Mouse (Mus musculus) liver, postnatal 0 days (tissue): ENCODE data around the gene Kdelr1. TPM values are rescaled to one million over a fixed set of nuclear protein-coding genes. Genes with fewer than 3 reads are reported as not detected.
A peak's percentile ranks its signal among the peaks of the same experiment; 100 is the strongest.

ENCODE experiments used
- ATAC-seq: fragments of 200-750 bp; cut with Nextera tagmentation; 2 replicates; pipeline ENCODE4 v1.8.0; 2017; ENCODE audit warnings: mild to moderate bottlenecking, moderate library complexity
- DNase-seq: peaks from one replicate; pipeline ENCODE4 v3.0.0-alpha.2; 2016
- H3K27ac ChIP-seq: fragments of 300-500 bp; sonication (generic); 2 replicates; pipeline ENCODE4 v1.5.1; 2014; ENCODE audit warnings: antibody characterized with exemption, moderate library complexity, mild to moderate bottlenecking, low read depth
- H3K27me3 ChIP-seq: fragments of 300-500 bp; sonication (generic); 2 replicates; pipeline ENCODE4 v1.6.1; 2014; ENCODE audit warnings: low read length, control low read depth, mixed read lengths; ENCODE audit not compliant: insufficient read depth
- H3K36me3 ChIP-seq: fragments of 300-500 bp; sonication (generic); replicated peaks from 2 replicates; pipeline ENCODE4 v1.6.1; 2014; ENCODE audit warnings: mild to moderate bottlenecking, control low read depth, low read length, moderate library complexity, mixed read lengths; ENCODE audit not compliant: insufficient read depth
- H3K4me1 ChIP-seq: fragments of 300-500 bp; sonication (generic); 2 replicates; pipeline ENCODE4 v1.6.1; 2014; ENCODE audit warnings: antibody characterized with exemption, mild to moderate bottlenecking, control low read depth; ENCODE audit not compliant: insufficient read depth
- H3K4me2 ChIP-seq: fragments of 300-500 bp; sonication (generic); 2 replicates; pipeline ENCODE4 v1.6.1; 2014; ENCODE audit warnings: low read depth, mild to moderate bottlenecking, low read length, moderate library complexity, mixed read lengths
- H3K4me3 ChIP-seq: fragments of 300-500 bp; sonication (generic); 2 replicates; pipeline ENCODE4 v1.5.1; 2014; ENCODE audit warnings: low read depth, low read length
- H3K9ac ChIP-seq: fragments of 300-500 bp; sonication (generic); replicated peaks from 2 replicates; pipeline ENCODE4 v1.6.1; 2014; ENCODE audit warnings: mild to moderate bottlenecking, moderate library complexity
- H3K9me3 ChIP-seq: fragments of 300-500 bp; sonication (generic); 2 replicates; pipeline ENCODE4 v1.6.1; 2016; ENCODE audit warnings: mild to moderate bottlenecking, control low read depth, low read length, mixed read lengths
- CTCF ChIP-seq: sonication (generic); IDR thresholded peaks from 2 replicates; pipeline ENCODE4 v1.5.1; 2016; ENCODE audit warnings: antibody characterized with exemption, low read depth
- EP300 ChIP-seq: IDR thresholded peaks from 2 replicates; pipeline ENCODE4 v1.6.1; 2016; ENCODE audit warnings: antibody characterized with exemption, low read depth, mild to moderate bottlenecking
- WGBS: fragments of 180-500 bp; shearing (Covaris S2); extraction: QIAGEN DNeasy Blood & Tissue Kit; methylation state at CpG from one replicate; pipeline ENCODE4 v1.1.7; 2014; ENCODE audit not compliant: insufficient replicate concordance; 5-methylcytosine and 5-hydroxymethylcytosine counted together
- polyA plus RNA-seq: library from polyadenylated mRNA; unstranded; fragments of >200 nt; fragmentation: Nextera tagmentation; extraction: Ambion mirVana; gene quantifications from 2 replicates; pipeline ENCODE4 v1.2.1, GENCODE M21; 2015

The Kdelr1 gene
- polyA plus RNA-seq, 1 experiment from 2014 or later: 33.9 TPM

DNA sequence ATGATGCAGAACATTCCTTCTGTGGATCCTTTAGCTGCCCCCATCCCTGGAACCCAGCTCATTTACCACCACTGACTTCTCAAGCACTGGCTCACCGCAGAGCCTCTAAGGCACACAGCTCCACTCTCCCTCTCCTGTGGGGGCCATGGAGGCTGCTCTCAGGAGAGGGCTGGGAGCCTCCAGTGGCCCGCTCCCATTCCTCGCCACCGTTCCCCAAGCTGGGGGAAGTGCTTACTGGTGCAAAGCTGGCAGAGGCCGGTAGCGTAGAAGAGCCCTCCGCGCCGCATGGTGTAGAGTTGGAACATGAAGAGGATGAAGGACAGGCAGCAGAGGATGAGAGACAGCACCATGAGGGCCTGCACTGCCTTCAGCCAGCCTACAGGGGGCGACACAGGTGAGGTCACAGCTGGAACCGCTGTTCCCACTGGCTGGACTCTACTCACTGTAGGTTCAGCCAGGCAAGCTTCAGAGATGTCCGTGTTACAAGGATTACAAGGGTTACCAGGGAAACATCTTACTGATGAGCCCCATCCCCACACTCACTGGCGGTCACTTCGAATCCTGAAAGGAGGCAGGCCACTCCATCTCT lies 46.6 kb downstream of the Kdelr1 start:
- 72% methylated on average over 14 of the region's 14 CpGs for WGBS
- H3K27ac ChIP-seq: 0 out of 2 replicates have a peak overlapping the region, but pooled peaks have one; percentile 22
- peaks cover 59% of the 10 kb centered on the region for H3K4me1 ChIP-seq
- H3K9ac ChIP-seq: no peak overlapping the region
- H3K27me3 ChIP-seq: no peaks in the 10 kb centered on the region
- no peak overlapping the region for H3K4me3 ChIP-seq
- no peaks in the 10 kb centered on the region for H3K9me3 ChIP-seq
- peaks cover 16% of the 10 kb centered on the region for H3K36me3 ChIP-seq
- DNase-seq: no peak
- no peak for ATAC-seq
- peak overlapping the region; percentile 77 for H3K4me2 ChIP-seq
- TF ChIP-seq EP300: no peak
- peak; percentile 72 for TF ChIP-seq CTCF

DNA sequence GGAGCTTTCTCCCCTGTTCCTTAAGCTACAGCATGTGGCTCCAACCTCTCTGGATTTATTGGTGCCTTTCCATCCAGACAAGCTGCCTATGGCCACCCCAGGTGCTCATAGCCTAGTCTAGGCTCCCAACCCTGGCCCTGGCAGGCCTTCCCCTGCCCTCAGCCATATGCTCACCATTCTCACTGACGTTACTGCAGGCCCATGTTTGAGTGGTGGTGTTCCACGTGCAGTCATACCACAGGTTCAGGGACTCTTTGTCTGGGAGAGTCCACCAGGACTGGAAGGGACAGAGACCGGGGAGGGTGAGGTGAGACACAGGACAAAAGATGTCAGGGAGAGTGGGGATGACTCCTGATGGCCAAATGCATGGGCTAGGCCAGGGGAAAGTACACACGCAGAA lies 47.2 kb downstream of the Kdelr1 start:
- Histone ChIP-seq H3K27me3 (no peaks in the 10 kb centered on the region), H3K9me3 (no peaks in the 10 kb centered on the region), H3K36me3 (peaks cover 16% of the 10 kb centered on the region), H3K27ac (peak overlapping the region; percentile 85), H3K9ac (peak overlapping the region; percentile 72; the same call in 1 of the 2 replicates), H3K4me2 (peak overlapping the region; percentile 77), H3K4me1 (peaks cover 59% of the 10 kb centered on the region), H3K4me3 (peak overlapping the region; percentile 56)
- 46% methylated on average over 4 of the region's 4 CpGs for WGBS
- no peak for TF ChIP-seq EP300
- TF ChIP-seq CTCF: no peak
- ATAC-seq (no peak), DNase-seq (no peak)

DNA sequence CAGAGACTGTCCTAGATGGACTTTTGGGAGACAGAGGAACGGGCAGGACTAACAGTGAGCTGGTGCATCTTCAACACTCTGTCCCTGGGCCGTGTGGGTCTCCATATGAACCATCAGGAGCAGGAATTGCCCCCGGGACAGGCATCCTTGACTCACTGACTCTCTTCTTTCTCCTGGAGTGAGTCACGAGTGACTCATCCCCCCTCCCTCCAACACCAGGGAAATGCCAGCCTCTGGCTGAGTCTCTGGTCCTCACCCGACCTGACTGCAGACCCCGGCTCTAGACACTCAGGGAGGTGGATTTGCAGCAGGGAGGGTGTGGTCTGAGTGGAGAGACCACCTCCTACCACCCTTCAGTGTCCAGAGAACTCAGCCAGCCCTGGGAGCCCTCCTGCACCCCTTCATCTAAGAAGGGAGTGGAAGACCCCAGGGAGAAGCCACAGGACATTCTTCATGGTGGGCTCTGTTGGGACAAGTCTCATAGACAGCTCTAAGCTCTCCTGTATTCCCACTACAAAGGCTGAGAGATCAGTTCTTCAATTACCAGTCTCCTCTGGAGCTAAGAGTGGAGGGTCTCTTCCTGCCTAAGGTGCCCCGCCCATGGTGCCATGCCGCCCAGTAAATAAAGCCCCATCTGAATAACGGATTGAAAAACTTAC lies 48.1 kb downstream of the Kdelr1 start:
- H3K4me3 ChIP-seq: peak overlapping the region; percentile 56
- no peak for TF ChIP-seq EP300
- TF ChIP-seq CTCF: no peak
- H3K36me3 ChIP-seq: peaks cover 14% of the 10 kb centered on the region
- H3K4me2 ChIP-seq: peak overlapping the region; percentile 77
- peak overlapping the region; percentile 72 for H3K9ac ChIP-seq
- WGBS: 19% methylated on average over 9 of the region's 9 CpGs
- no peaks in the 10 kb centered on the region for H3K27me3 ChIP-seq
- H3K27ac ChIP-seq: peak overlapping the region; percentile 85
- peaks cover 59% of the 10 kb centered on the region for H3K4me1 ChIP-seq
- no peaks in the 10 kb centered on the region for H3K9me3 ChIP-seq
- ATAC-seq (no peak), DNase-seq (no peak)

DNA sequence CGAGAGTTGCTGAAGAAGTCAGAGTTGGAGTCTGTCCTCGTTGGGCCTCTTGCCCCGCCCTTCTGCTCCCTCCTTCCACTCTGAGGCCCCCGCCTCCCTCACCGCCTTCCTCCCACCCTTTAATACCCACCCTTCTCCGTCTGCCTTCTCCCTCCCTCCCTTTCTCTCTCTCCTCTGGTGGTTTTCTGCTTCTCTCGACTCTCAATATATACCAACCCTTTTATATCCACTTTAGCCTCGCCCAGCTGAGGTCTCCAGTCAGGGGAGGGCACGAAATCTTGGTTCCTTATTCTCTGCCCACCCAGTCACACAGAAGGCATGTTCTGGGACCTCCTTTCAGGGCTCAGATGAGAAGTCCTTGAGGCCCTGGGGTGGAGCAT lies 48.7 kb downstream of the Kdelr1 start, which contains the start of gene Emp3:
Emp3 (minus strand) TSS at position 163 of the 380 bp plus-strand sequence.
- H3K4me1 ChIP-seq: peaks cover 55% of the 10 kb centered on the region
- no peaks in the 10 kb centered on the region for H3K27me3 ChIP-seq
- peak within 1 kb of the TSS; percentile 86 for H3K4me2 ChIP-seq
- TF ChIP-seq EP300: no peak
- no peak for TF ChIP-seq CTCF
- 25% methylated on average over 9 of the region's 9 CpGs for WGBS
- DNase-seq (peak; percentile 66), ATAC-seq (no peak)
- H3K27ac ChIP-seq: peak within 1 kb of the TSS; percentile 88
- H3K4me3 ChIP-seq: peak within 1 kb of the TSS; percentile 56
- peak within 1 kb of the TSS; percentile 72 for H3K9ac ChIP-seq
- H3K9me3 ChIP-seq: no peaks in the 10 kb centered on the region
- H3K36me3 ChIP-seq: peaks cover 14% of the 10 kb centered on the region

DNA sequence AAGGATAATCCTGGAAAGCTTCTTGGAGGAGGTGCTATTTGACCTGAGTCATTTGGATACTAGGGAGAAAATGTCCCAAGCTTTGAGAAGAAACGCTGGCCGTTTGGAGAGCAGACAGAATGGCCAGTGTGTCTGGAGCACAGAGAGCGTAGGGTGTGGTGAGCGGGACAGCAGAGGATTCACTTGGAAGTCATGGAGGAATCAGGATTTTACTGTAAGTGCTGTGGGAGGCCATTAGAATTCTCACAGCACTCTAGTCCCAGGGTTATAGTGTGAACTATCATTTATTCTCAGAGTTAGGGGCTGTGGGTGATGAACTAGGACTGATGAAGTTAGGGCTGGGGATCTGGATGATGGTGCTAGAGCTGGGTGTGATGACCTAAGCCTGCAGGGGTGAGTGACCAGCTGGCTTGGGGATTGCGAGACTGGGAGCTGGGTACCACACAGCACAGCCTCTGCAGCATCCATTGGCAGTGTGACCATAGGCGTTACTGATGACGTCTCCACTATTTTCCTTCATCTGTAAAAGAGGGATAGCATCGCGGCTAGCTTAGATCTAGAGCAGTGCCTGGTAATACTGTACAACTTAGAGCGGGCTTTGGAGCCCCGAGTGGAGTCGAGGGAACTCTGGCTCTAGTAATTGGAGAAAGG lies 49.5 kb downstream of the Kdelr1 start:
- H3K27me3 ChIP-seq: no peaks in the 10 kb centered on the region
- DNase-seq: no peak
- peak overlapping the region; percentile 86 for H3K4me2 ChIP-seq
- no peak for ATAC-seq
- peak overlapping the region; percentile 88 for H3K27ac ChIP-seq
- TF ChIP-seq CTCF (no peak), EP300 (no peak)
- H3K4me1 ChIP-seq: peaks cover 53% of the 10 kb centered on the region
- no peaks in the 10 kb centered on the region for H3K9me3 ChIP-seq
- H3K36me3 ChIP-seq: peaks cover 13% of the 10 kb centered on the region
- no peak overlapping the region for H3K9ac ChIP-seq
- WGBS: 59% methylated on average over 12 of the region's 12 CpGs
- H3K4me3 ChIP-seq: no peak overlapping the region
